ENCODE assay signal across 9 mouse cellular contexts in genomic region chr1:137899916-137900601, GRCm38 (mm10).
DNase-seq lines count a peak whose midpoint lies in the region; ATAC-seq and TF ChIP-seq lines count a peak whose summit lies in the region.
"Had no signal": no experiment of that assay in that cellular context is flagged by ENCODE, and none has a peak within 500 bp of the region (broad histone marks: within the 10 kb centered on the region; RNA-seq: fewer than 3 reads in every experiment).

No protein-coding gene starts in this region.

- intact Hi-C loops in heart, adult 2 months (cut with DNase I): loop anchor here (5.0 to 10.0 kb wide), 5 partner anchors 37 to 955 kb away; partner anchors contain the start of gene 2310009B15Rik

- no peaks in the 10 kb centered on the region for H3K9me3 ChIP-seq in limb, embryonic 14.5 days (ENCODE audit: control insufficient read depth, low read length)
- H3K9me3 ChIP-seq in midbrain, embryonic 13.5 days: no peaks in the 10 kb centered on the region

- peak overlapping the region; percentile 73 for H3K9ac ChIP-seq in heart, adult 2 months (ENCODE audit: low read depth, low read length)
- peak overlapping the region; percentile 90 for H3K9ac ChIP-seq in limb, embryonic 14.5 days (ENCODE audit: low read depth, low read length, severe bottlenecking)
- H3K9ac ChIP-seq in midbrain, embryonic 13.5 days (replicated peaks): peak overlapping the region; percentile 81

- no peak for TF ChIP-seq CTCF in heart, adult 2 months (IDR thresholded peaks at IDR 0.05)
- no peak for TF ChIP-seq CTCF in kidney, adult 2 months (conservative IDR thresholded peaks at IDR 0.05; ENCODE audit: insufficient read depth, insufficient read length, low read depth, low read length)

- DNase-seq in left cerebral cortex, adult 18-20 months (ENCODE audit: low spot score in 2 of 2): peak; percentile 32 to 47
- no peak for DNase-seq in left cerebral cortex, adult 11 months (ENCODE audit: low spot score)
- peak; percentile 44 to 50 for DNase-seq in heart, adult 2 months
- peak; percentile 39 for DNase-seq in kidney, adult 2 months
- peak; percentile 84 for DNase-seq in limb, embryonic 14.5 days (ENCODE audit: low spot score)
- DNase-seq in splenic B cell, adult 2 months (ENCODE audit: low read depth, low spot score): peak; percentile 40

- no peaks in the 10 kb centered on the region; the same call in none of the 2 replicates for H3K4me1 ChIP-seq in heart, adult 2 months (ENCODE audit: control insufficient read depth, insufficient read depth, low read length)
- H3K4me1 ChIP-seq in kidney, adult 2 months (ENCODE audit: control insufficient read depth, insufficient read depth, low read length): no peaks in the 10 kb centered on the region; the same call in 1 of the 2 replicates
- H3K4me1 ChIP-seq in limb, embryonic 14.5 days (ENCODE audit: control insufficient read depth, insufficient read depth, low read length): peaks cover 12% of the 10 kb centered on the region
- peaks cover 36% of the 10 kb centered on the region for H3K4me1 ChIP-seq in midbrain, embryonic 13.5 days (replicated peaks)

- under 1% methylated on average over 14 of the region's 14 CpGs for WGBS in heart, adult 2 months
- under 1% methylated on average over 14 of the region's 14 CpGs for WGBS in kidney, adult 2 months
- 1% methylated on average over 14 of the region's 14 CpGs for WGBS in limb, embryonic 14.5 days
- under 1% methylated on average over 14 of the region's 14 CpGs for WGBS in midbrain, embryonic 13.5 days

- H3K27ac ChIP-seq in heart, adult 2 months: peak overlapping the region; percentile 85
- peak overlapping the region; percentile 19; the same call in 1 of the 2 replicates for H3K27ac ChIP-seq in kidney, adult 2 months (ENCODE audit: insufficient read depth, low read depth, low read length)
- peak overlapping the region; percentile 95 for H3K27ac ChIP-seq in limb, embryonic 14.5 days (replicated peaks; ENCODE audit: low read depth, low read length)
- H3K27ac ChIP-seq in midbrain, embryonic 13.5 days: peak overlapping the region; percentile 95

- no peak for TF ChIP-seq POLR2A in heart, adult 2 months (IDR thresholded peaks at IDR 0.05; ENCODE audit: insufficient read depth, low read depth, low read length)
- TF ChIP-seq POLR2A in kidney, adult 2 months (IDR thresholded peaks at IDR 0.05; ENCODE audit: low read depth, low read length): no peak
- TF ChIP-seq POLR2A in limb, embryonic 14.5 days (IDR thresholded peaks at IDR 0.05; ENCODE audit: borderline replicate concordance, extremely low read depth, insufficient read depth, insufficient read length): peak; percentile 37; the same call in 1 of the 2 replicates

- no peak for TF ChIP-seq EP300 in heart, adult 2 months (IDR thresholded peaks at IDR 0.05; ENCODE audit: insufficient read depth, low read depth, low read length)

- no peaks in the 10 kb centered on the region for H3K27me3 ChIP-seq in heart, adult 2 months (ENCODE audit: control insufficient read depth, insufficient read depth, low read length)
- H3K27me3 ChIP-seq in kidney, adult 2 months (replicated peaks; ENCODE audit: control insufficient read depth, insufficient read depth, low read length): no peaks in the 10 kb centered on the region
- no peaks in the 10 kb centered on the region for H3K27me3 ChIP-seq in limb, embryonic 14.5 days (ENCODE audit: control insufficient read depth, insufficient read depth, low read length)
- no peaks in the 10 kb centered on the region for H3K27me3 ChIP-seq in midbrain, embryonic 13.5 days
- no peaks in the 10 kb centered on the region for H3K27me3 ChIP-seq in splenic B cell, adult 2 months (ENCODE audit: control insufficient read depth, insufficient read depth, low read length, poor library complexity, severe bottlenecking)
- H3K27me3 ChIP-seq: Patski had no signal

- peak overlapping the region; percentile 75 for H3K4me3 ChIP-seq in heart, adult 2 months
- H3K4me3 ChIP-seq in kidney, adult 2 months (ENCODE audit: insufficient read depth, low read depth, low read length): peak overlapping the region; percentile 40
- peak overlapping the region; percentile 73 for H3K4me3 ChIP-seq in limb, embryonic 14.5 days (replicated peaks; ENCODE audit: low read length)
- peak overlapping the region; percentile 74 for H3K4me3 ChIP-seq in midbrain, embryonic 13.5 days (replicated peaks)

- H3K79me2 ChIP-seq in heart, adult 2 months (replicated peaks; ENCODE audit: control insufficient read depth, insufficient read depth, low read length): no peaks in the 10 kb centered on the region

- peak overlapping the region; percentile 65 for H3K4me2 ChIP-seq in limb, embryonic 14.5 days (replicated peaks; ENCODE audit: low read depth, low read length, severe bottlenecking)
- H3K4me2 ChIP-seq in midbrain, embryonic 13.5 days (replicated peaks): peak overlapping the region; percentile 71

- ATAC-seq in common myeloid progenitor, adult 5-6 weeks (replicated peaks; ENCODE audit: low read depth, poor library complexity, severe bottlenecking): peak; percentile 15
- ATAC-seq in limb, embryonic 14.5 days (ENCODE audit: low FRiP score, low read depth): peak; percentile 81
- peak; percentile 94 for ATAC-seq in midbrain, embryonic 13.5 days
- ATAC-seq: Patski had no signal

- H3K36me3 ChIP-seq in heart, adult 2 months (ENCODE audit: control insufficient read depth, insufficient read depth, low read length): peaks cover 7% of the 10 kb centered on the region
- no peaks in the 10 kb centered on the region for H3K36me3 ChIP-seq in kidney, adult 2 months (ENCODE audit: control insufficient read depth, insufficient read depth, low read length)
- H3K36me3 ChIP-seq in limb, embryonic 14.5 days (ENCODE audit: control insufficient read depth, insufficient read depth, low read length): 0 out of 2 replicates have a peak, but pooled peaks cover 3% of the 10 kb centered on the region
- H3K36me3 ChIP-seq in midbrain, embryonic 13.5 days: no peaks in the 10 kb centered on the region
- H3K36me3 ChIP-seq in splenic B cell, adult 2 months (ENCODE audit: control insufficient read depth, insufficient read depth, low read length, poor library complexity, severe bottlenecking): no peaks in the 10 kb centered on the region

Comparison
In these comparisons a context has a peak if more than half of its experiments do, and no peak if none do; other contexts are left out.
1. ATAC-seq: peak in every context shown above with its lines; median percentile 94 in midbrain, embryonic 13.5 days; 81 in limb, embryonic 14.5 days; 15 in common myeloid progenitor, adult 5-6 weeks.
2. H3K27ac ChIP-seq: peak in every context shown above with its lines; median percentile 95 in limb, embryonic 14.5 days; 95 in midbrain, embryonic 13.5 days; 85 in heart, adult 2 months; 19 in kidney, adult 2 months.